Mouse (Mus musculus) adrenal gland, postnatal 36 days (tissue): ENCODE results near the gene Trap1a. TPM values are rescaled to one million over a fixed set of nuclear protein-coding genes. Genes with fewer than 3 reads are reported as not detected.
"Not testable (repeated sequence)": the region's sequence is repeated elsewhere in the genome, so short reads cannot be mapped to it uniquely, and the experiment has no call there.

Source experiments
- DNase-seq, 2 experiments: peaks; one replicate each; pipeline ENCODE4 v3.0.0; 2021; ENCODE audit warnings: mixed read lengths in 1 of 2
- long read RNA-seq, 2 experiments: library from polyadenylated mRNA; stranded (forward); transcript quantifications; one replicate each; pipeline ENCODE4 v2.0.0; 2021; ENCODE audit warnings: borderline sequencing depth in 2 of 2
- total RNA-seq, 2 experiments: library from RNA; stranded (reverse); gene quantifications; 2 replicates each; pipeline ENCODE4 v1.2.3; 2021

The Trap1a gene
- total RNA-seq = not detected
- long read RNA-seq, experiment 1 = 0 reads
- long read RNA-seq, experiment 2 = 0 reads

GRCm38 (mm10) chrX:139333263-139333994 lies at the start of gene Trap1a:
TSS of gene Trap1a (plus strand) at chrX:139333683.
- no peak for DNase-seq

- no peak for DNase-seq
Measured at GRCm38 (mm10) chrX:139293114-139293513, 40.4 kb upstream of the Trap1a start.

- DNase-seq = no peak
Measured at GRCm38 (mm10) chrX:139295325-139295724, 38.2 kb upstream of the Trap1a start.

- not testable (repeated sequence) for DNase-seq
Measured at GRCm38 (mm10) chrX:139317356-139317755, 16.1 kb upstream of the Trap1a start.

GRCm38 (mm10) chrX:139332583-139332982 lies 900 bp upstream of the Trap1a start:
- DNase-seq = no peak

GRCm38 (mm10) chrX:139334504-139335418 lies 1.3 kb downstream of the Trap1a start:
- no peak for DNase-seq

- no peak for DNase-seq
Measured at GRCm38 (mm10) chrX:139335419-139336074, 2.1 kb downstream of the Trap1a start.

- DNase-seq = no peak
Measured at GRCm38 (mm10) chrX:139339553-139339952, 6.1 kb downstream of the Trap1a start.

- no peak for DNase-seq
Measured at GRCm38 (mm10) chrX:139341185-139341584, 7.7 kb downstream of the Trap1a start.

- DNase-seq = no peak
Measured at GRCm38 (mm10) chrX:139352192-139352772, 18.8 kb downstream of the Trap1a start.

- no peak for DNase-seq
Measured at GRCm38 (mm10) chrX:139357639-139358260, 24.3 kb downstream of the Trap1a start.

GRCm38 (mm10) chrX:139358361-139358760 lies 24.9 kb downstream of the Trap1a start:
- no peak for DNase-seq

GRCm38 (mm10) chrX:139366837-139367528 lies 33.5 kb downstream of the Trap1a start:
- DNase-seq = no peak

- DNase-seq = no peak
Measured at GRCm38 (mm10) chrX:139367529-139367908, 34.0 kb downstream of the Trap1a start.

- no peak for DNase-seq
Measured at GRCm38 (mm10) chrX:139369122-139369521, 35.6 kb downstream of the Trap1a start.

- peak in 1 of 2 experiments; percentile 2 for DNase-seq
Measured at GRCm38 (mm10) chrX:139372665-139373064, 39.2 kb downstream of the Trap1a start.

Other genes starting within 250 kb of the Trap1a start
- gene Serpina7, start 248.4 kb upstream of the Trap1a start, total RNA-seq = not detected
- not detected for gene 4930513O06Rik, start 247.4 kb upstream of the Trap1a start, total RNA-seq
- gene 4933428M09Rik, start 154.5 kb upstream of the Trap1a start, total RNA-seq = not detected
- gene Mum1l1, start 123.6 kb upstream of the Trap1a start, total RNA-seq = 1 to 10 TPM; 3.5 to 4.6 TPM
- under 1 TPM; 0.36 to 0.46 TPM for gene D330045A20Rik, start 146.7 kb downstream of the Trap1a start, total RNA-seq
- gene Rnf128, start 229.6 kb downstream of the Trap1a start, total RNA-seq = 10 to 100 TPM; 43.8 to 46.6 TPM